Mouse (Mus musculus) ovary, postnatal 14 days (tissue): ENCODE results near the gene Pim3.

ENCODE experiments used
- DNase-seq: peaks from one replicate; pipeline ENCODE4 v3.0.0; 2022; ENCODE audit warnings: low spot score

Pim3 gene

GRCm38 (mm10) chr15:88881253-88882044 lies 19.5 kb downstream of the Pim3 start:
- no peak for DNase-seq

GRCm38 (mm10) chr15:88882851-88883250 lies 20.9 kb downstream of the Pim3 start:
- no peak for DNase-seq

GRCm38 (mm10) chr15:88883342-88883741 lies 21.4 kb downstream of the Pim3 start:
- no peak for DNase-seq

- DNase-seq = no peak
These were observed 23.4 kb downstream of the Pim3 start for GRCm38 (mm10) chr15:88885376-88885775.

GRCm38 (mm10) chr15:88889032-88889431 lies 27.0 kb downstream of the Pim3 start:
- no peak for DNase-seq

GRCm38 (mm10) chr15:88889994-88890393 lies 28.0 kb downstream of the Pim3 start:
- no peak for DNase-seq

- peak; percentile 66 for DNase-seq
These were observed 29.0 kb downstream of the Pim3 start for GRCm38 (mm10) chr15:88890751-88891675.

GRCm38 (mm10) chr15:88891676-88892040 lies 29.7 kb downstream of the Pim3 start:
- no peak for DNase-seq

GRCm38 (mm10) chr15:88892252-88892651 lies 30.3 kb downstream of the Pim3 start:
- no peak for DNase-seq

GRCm38 (mm10) chr15:88892876-88893275 lies 30.9 kb downstream of the Pim3 start:
- no peak for DNase-seq

GRCm38 (mm10) chr15:88895119-88895518 lies 33.1 kb downstream of the Pim3 start:
- DNase-seq = no peak

- DNase-seq = no peak
These were observed 33.9 kb downstream of the Pim3 start for GRCm38 (mm10) chr15:88895891-88896290.

GRCm38 (mm10) chr15:88896341-88896980 lies 34.5 kb downstream of the Pim3 start:
- DNase-seq = no peak

GRCm38 (mm10) chr15:88902200-88902875 lies 40.4 kb downstream of the Pim3 start:
- no peak for DNase-seq

GRCm38 (mm10) chr15:88903086-88903485 lies 41.1 kb downstream of the Pim3 start:
- DNase-seq = no peak

- DNase-seq = no peak
These were observed 42.2 kb downstream of the Pim3 start for GRCm38 (mm10) chr15:88904056-88904811.

- no peak for DNase-seq
These were observed 44.4 kb downstream of the Pim3 start for GRCm38 (mm10) chr15:88906347-88906746.

GRCm38 (mm10) chr15:88915046-88915445 lies 53.1 kb downstream of the Pim3 start:
- no peak for DNase-seq
